Mouse (Mus musculus): ENCODE measurements around the gene Specc1. TPM values are rescaled to one million over a fixed set of nuclear protein-coding genes. Genes with fewer than 3 reads are reported as not detected.

The Specc1 gene
- total and polyA plus RNA-seq, 3 experiments: 2.5 to 5.8 TPM; not detected in 1

DNA sequence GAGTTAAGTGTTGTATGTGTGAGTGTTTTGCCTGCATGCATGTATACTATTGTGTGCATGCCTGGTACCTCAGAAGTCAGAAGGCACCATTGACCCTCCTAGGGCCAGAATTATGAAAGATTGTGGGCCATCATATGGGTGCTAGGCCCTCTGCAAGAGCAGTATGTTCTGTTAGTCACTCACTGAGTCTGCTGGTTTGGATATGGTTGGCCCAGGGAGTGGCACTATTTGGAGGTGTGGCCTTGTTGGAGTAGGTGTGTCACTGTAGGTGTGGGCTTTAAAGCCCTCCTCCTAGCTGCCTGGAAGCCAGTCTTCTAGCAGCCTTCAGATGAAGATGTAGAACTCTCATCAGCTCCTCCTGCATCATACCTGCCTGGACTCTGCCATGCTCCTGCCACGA is 19.2 kb downstream of the Specc1 start:
- peak; percentile 37 for DNase-seq (ENCODE audit: low read depth, low spot score)
- H3K9me3 ChIP-seq (replicated peaks; ENCODE audit: insufficient read depth, low read length): no peaks in the 10 kb centered on the region
- H3K27me3 ChIP-seq (ENCODE audit: control insufficient read depth in 1 of 2, insufficient read depth in 2 of 2, low read length in 2 of 2): no peaks in the 10 kb centered on the region
- no peaks in the 10 kb centered on the region for H3K79me2 ChIP-seq (ENCODE audit: control insufficient read depth, insufficient read depth, low read length, poor library complexity)
- H3K4me1 ChIP-seq (ENCODE audit: control insufficient read depth in 1 of 2, insufficient read depth in 2 of 2, low read length in 2 of 2): no peaks in the 10 kb centered on the region
- H3K27ac ChIP-seq (ENCODE audit: control insufficient read depth, low read depth, low read length): no peak overlapping the region
- no peaks in the 10 kb centered on the region for H3K36me3 ChIP-seq (ENCODE audit: control insufficient read depth in 1 of 2, insufficient read depth in 2 of 2, low read length in 2 of 2)
- TF ChIP-seq KAT2A (conservative IDR thresholded peaks at IDR 0.05; ENCODE audit: low read depth, low read length) (no peak), CHD1 (IDR thresholded peaks at IDR 0.05; ENCODE audit: low read depth, low read length) (no peak), ZC3H11A (IDR thresholded peaks at IDR 0.05; ENCODE audit: low read depth, low read length) (no peak), GATA1 (IDR thresholded peaks at IDR 0.05; ENCODE audit: low read depth, low read length) (no peak), ZKSCAN1 (IDR thresholded peaks at IDR 0.05; ENCODE audit: low read depth, low read length) (no peak), USF1 (IDR thresholded peaks at IDR 0.05; ENCODE audit: low read depth, low read length) (no peak), POLR2AphosphoS2 (IDR thresholded peaks at IDR 0.05; ENCODE audit: low read length) (no peak), HCFC1 (IDR thresholded peaks at IDR 0.05; ENCODE audit: low read depth, low read length) (no peak), MAX (IDR thresholded peaks at IDR 0.05; ENCODE audit: low read length) (no peak), ZNF384 (IDR thresholded peaks at IDR 0.05; ENCODE audit: low read depth, low read length) (no peak)
- no peak overlapping the region for H3K4me3 ChIP-seq (ENCODE audit: control insufficient read depth in 1 of 2, insufficient read depth in 1 of 2, low read depth in 2 of 2, low read length in 2 of 2)
- no peak overlapping the region for H3K9ac ChIP-seq (ENCODE audit: control insufficient read depth, low read depth, low read length, poor library complexity, severe bottlenecking)

GRCm38 (mm10) chr11:61981285-61981684 is 24.7 kb downstream of the Specc1 start:
- Histone ChIP-seq H3K4me3 (ENCODE audit: control insufficient read depth in 1 of 2, insufficient read depth in 1 of 2, low read depth in 2 of 2, low read length in 2 of 2) (no peak overlapping the region), H3K27ac (ENCODE audit: control insufficient read depth, low read depth, low read length) (no peak overlapping the region), H3K4me1 (ENCODE audit: control insufficient read depth in 1 of 2, insufficient read depth in 2 of 2, low read length in 2 of 2) (peaks cover 9 to 13% of the 10 kb centered on the region in 2 experiments), H3K36me3 (ENCODE audit: control insufficient read depth in 1 of 2, insufficient read depth in 2 of 2, low read length in 2 of 2) (peaks cover 0 to 13% of the 10 kb centered on the region in 2 experiments; a peak in 2 of 4 replicates), H3K27me3 (ENCODE audit: control insufficient read depth in 1 of 2, insufficient read depth in 2 of 2, low read length in 2 of 2) (no peaks in the 10 kb centered on the region), H3K79me2 (ENCODE audit: control insufficient read depth, insufficient read depth, low read length, poor library complexity) (no peaks in the 10 kb centered on the region; the same call in 1 of the 2 replicates), H3K9me3 (replicated peaks; ENCODE audit: insufficient read depth, low read length) (no peaks in the 10 kb centered on the region), H3K9ac (ENCODE audit: control insufficient read depth, low read depth, low read length, poor library complexity, severe bottlenecking) (no peak overlapping the region)
- TF ChIP-seq CTCF (IDR thresholded peaks at IDR 0.05 in 2 of 3, conservative IDR thresholded peaks at IDR 0.05 in 1 of 3; ENCODE audit: control insufficient read depth in 1 of 3, insufficient read depth in 1 of 3, low read depth in 2 of 3, low read length in 3 of 3, poor library complexity in 1 of 3, severe bottlenecking in 1 of 3): peak; percentile 60 to 69 (median 61)
- TF ChIP-seq MEF2A (IDR thresholded peaks at IDR 0.05; ENCODE audit: extremely low read depth, insufficient replicate concordance, low read depth, low read length, poor library complexity, severe bottlenecking): no peak
- peak; percentile 63 for TF ChIP-seq SMC3 (IDR thresholded peaks at IDR 0.05; ENCODE audit: low read depth, low read length)
- TF ChIP-seq RAD21 (IDR thresholded peaks at IDR 0.05; ENCODE audit: low read depth, low read length): peak; percentile 50
- peak; percentile 64 for DNase-seq (ENCODE audit: low read depth, low spot score)

DNA sequence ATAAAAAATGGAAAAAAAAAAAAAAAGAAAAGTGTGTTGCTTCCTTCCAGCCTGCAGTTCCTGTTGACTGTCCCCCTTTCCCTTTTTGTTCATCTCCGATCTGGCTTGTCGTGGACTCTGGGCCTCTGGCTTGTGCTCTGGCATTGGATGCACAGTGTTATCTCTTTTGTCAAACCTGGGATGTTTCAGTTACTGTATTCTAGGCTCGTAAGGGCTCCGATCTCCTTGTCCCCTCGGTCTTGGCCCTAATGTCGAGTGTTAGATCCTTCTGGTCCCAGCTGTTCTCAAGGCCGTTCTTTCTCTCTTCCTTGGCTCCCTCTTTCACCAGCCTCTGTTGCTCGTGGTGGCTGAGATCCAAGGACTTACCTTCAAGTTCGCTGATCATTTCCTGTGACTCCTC is 26.3 kb downstream of the Specc1 start:
- no peaks in the 10 kb centered on the region; the same call in 1 of the 2 replicates for H3K79me2 ChIP-seq (ENCODE audit: control insufficient read depth, insufficient read depth, low read length, poor library complexity)
- DNase-seq (ENCODE audit: low read depth, low spot score): peak; percentile 78
- peak overlapping the region; percentile 83 for H3K9ac ChIP-seq (ENCODE audit: control insufficient read depth, low read depth, low read length, poor library complexity, severe bottlenecking)
- peak overlapping the region; percentile 81 for H3K27ac ChIP-seq (ENCODE audit: control insufficient read depth, low read depth, low read length)
- no peaks in the 10 kb centered on the region for H3K27me3 ChIP-seq (ENCODE audit: control insufficient read depth in 1 of 2, insufficient read depth in 2 of 2, low read length in 2 of 2)
- peaks cover 0 to 13% of the 10 kb centered on the region in 2 experiments; a peak in 2 of 4 replicates for H3K36me3 ChIP-seq (ENCODE audit: control insufficient read depth in 1 of 2, insufficient read depth in 2 of 2, low read length in 2 of 2)
- peak overlapping the region; percentile 57 to 83 for H3K4me3 ChIP-seq (ENCODE audit: control insufficient read depth in 1 of 2, insufficient read depth in 1 of 2, low read depth in 2 of 2, low read length in 2 of 2)
- H3K9me3 ChIP-seq (replicated peaks; ENCODE audit: insufficient read depth, low read length): no peaks in the 10 kb centered on the region
- H3K4me1 ChIP-seq (ENCODE audit: control insufficient read depth in 1 of 2, insufficient read depth in 2 of 2, low read length in 2 of 2): peaks cover 9 to 13% of the 10 kb centered on the region in 2 experiments
- TF ChIP-seq TAL1 (IDR thresholded peaks at IDR 0.05; ENCODE audit: low read length) (no peak), ZNF384 (IDR thresholded peaks at IDR 0.05; ENCODE audit: low read depth, low read length) (peak; percentile 19; the same call in 1 of the 2 replicates), GATA1 (IDR thresholded peaks at IDR 0.05; ENCODE audit: low read depth, low read length) (peak; percentile 40; the same call in 1 of the 2 replicates), MEF2A (IDR thresholded peaks at IDR 0.05; ENCODE audit: extremely low read depth, insufficient replicate concordance, low read depth, low read length, poor library complexity, severe bottlenecking) (no peak), NELFE (IDR thresholded peaks at IDR 0.05; ENCODE audit: low read depth, low read length) (peak; percentile 18; the same call in 1 of the 2 replicates), MYC (IDR thresholded peaks at IDR 0.05; ENCODE audit: low read depth, low read length) (no peak; the same call in 1 of the 2 replicates), TBP (IDR thresholded peaks at IDR 0.05; ENCODE audit: low read depth, low read length) (no peak), GABPA (IDR thresholded peaks at IDR 0.05; ENCODE audit: low read depth, low read length) (no peak), SIN3A (IDR thresholded peaks at IDR 0.05; ENCODE audit: low read length) (peak; percentile 47; the same call in 1 of the 2 replicates), MXI1 (IDR thresholded peaks at IDR 0.05; ENCODE audit: low read depth, low read length) (0 out of 2 replicates have a peak, but pooled peaks have one; percentile 34)
